Mouse (Mus musculus): Measurements from ENCODE around the gene Uhrf1. TPM values are rescaled to one million over a fixed set of nuclear protein-coding genes. Genes with fewer than 3 reads are reported as not detected.

Gene Uhrf1
- polyA plus RNA-seq, 1 experiment from 2014 or later: 234 TPM

DNA sequence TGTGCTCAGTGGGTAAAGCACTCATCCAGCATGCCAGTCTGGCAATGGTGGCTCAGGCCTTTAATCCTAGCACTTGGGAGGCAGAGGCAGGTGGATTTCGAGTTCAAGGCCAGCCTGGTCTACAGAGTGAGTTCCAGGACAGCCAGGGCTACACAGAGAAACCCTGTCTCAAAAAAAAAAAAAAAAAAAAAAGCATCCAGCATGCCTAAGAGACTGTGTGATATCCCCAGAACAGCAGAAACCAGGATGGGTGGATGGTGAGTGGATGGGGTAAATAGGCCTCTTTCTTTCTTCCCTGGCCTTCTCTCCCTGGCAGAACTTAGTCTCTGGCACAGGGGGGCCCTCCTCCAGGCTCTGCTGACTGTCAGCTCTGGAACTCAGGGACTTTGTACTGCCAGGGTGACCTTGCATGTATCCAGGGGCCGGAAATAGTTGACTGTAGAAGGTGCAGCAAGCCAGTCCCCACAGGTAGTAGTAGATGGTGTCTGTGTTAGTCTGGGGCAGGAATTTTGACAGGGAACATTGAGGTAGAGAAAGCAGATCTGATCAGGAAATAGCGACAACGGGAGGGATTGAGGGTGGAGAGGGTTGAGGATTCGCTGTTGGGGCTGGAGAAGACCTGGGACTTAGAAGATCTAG is 27.2 kb upstream of the Uhrf1 start:
- DNase-seq (ENCODE audit: low spot score): no peak

DNA sequence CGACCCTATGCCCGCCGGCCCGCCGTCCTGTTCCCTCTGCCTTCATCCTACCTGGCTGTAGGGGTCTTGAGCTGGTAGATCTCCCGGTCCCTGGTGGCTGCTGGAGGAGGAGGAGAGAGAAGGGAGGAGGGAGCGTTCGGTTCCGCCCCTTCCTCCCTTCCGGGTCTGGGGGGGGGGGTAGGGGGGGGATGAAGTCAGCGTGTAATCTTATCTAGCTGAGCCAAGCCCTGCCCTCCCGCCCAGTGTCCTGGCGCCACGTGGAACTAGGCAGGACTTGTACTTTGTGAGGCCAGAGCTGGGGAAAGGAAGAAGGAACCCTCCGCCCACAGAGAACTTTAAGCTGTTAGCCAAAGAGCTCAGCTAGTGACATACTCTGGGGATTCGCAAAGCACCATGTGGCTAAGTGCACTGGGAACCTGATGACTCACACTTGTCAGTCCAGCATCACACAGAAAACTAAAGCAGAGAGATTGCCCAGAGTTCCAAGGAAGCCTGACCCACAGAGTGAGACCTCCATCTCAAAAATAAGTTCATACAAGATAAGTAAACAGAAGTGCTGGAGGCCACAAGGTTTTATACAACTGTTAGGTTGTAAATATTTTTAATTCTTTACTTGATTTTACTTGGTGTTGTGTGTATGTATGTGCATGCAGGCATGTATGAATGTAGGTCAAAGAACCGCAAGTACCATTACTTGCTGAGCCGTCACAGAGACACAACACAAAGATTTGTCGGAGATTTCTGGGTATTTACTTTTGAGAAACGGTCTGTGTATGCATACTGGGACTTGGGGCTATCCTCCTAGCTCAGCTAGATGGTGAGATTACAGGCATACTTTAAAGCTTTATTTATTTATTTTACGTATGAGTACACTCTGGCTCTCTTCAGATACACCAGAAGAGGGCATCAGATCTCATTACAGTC is 26.2 kb upstream of the Uhrf1 start, which contains the start of gene Ticam1:
TSS of gene Ticam1 (minus strand) at position 144 of the 924 bp plus-strand sequence.
- peak; percentile 77 for DNase-seq (ENCODE audit: low spot score)

GRCm38 (mm10) chr17:56277567-56277893 is 25.6 kb upstream of the Uhrf1 start:
- no peak for DNase-seq (ENCODE audit: low spot score)

DNA sequence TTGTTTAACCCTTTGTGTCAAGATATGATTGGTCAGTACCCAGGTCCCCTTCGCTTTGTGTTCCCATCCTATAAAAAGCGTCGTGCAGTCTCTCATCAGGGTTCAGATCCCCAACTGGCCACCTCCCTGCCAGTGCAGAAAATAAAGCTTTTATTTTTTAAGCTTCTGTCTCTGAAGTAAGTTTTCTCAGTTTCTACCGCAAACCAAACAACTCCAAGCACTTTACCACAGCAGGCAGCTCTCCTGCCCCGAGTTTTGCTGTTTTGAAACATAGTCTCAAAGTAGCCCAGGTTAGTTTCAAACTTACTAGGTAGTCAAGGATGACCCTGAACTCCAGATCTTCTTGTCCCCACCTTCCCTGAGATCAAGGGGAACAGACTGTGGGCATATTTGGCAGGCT is 24.8 kb upstream of the Uhrf1 start:
- no peak for DNase-seq (ENCODE audit: low spot score)

- DNase-seq (ENCODE audit: low spot score): no peak
These were observed 23.5 kb upstream of the Uhrf1 start for GRCm38 (mm10) chr17:56279481-56280155.

- no peak for DNase-seq (ENCODE audit: low spot score)
These were observed 21.9 kb upstream of the Uhrf1 start for GRCm38 (mm10) chr17:56281193-56281592.

DNA sequence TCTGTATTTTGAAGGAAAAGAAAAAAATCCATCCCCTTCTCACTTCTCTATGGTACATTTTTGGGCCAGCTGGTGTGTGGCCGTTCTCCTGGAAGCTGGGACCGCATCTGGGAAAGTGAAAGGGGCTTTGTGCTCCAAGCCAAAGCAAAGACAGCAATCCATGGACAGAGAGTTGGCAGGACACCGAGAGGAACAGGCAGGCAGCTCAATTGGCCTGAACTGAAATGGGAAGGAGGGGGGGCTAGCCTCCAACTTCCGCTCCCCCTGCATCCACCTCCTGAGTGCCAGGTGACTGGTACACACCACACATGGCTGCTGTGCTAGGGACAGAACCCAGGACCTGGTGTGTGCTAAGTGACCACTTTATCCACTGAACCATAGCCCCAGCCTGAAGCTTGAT is 20.3 kb upstream of the Uhrf1 start:
- DNase-seq (ENCODE audit: low spot score): no peak

- no peak for DNase-seq (ENCODE audit: low spot score)
These were observed 19.8 kb upstream of the Uhrf1 start for GRCm38 (mm10) chr17:56283316-56283715.

- no peak for DNase-seq (ENCODE audit: low spot score)
These were observed 17.1 kb upstream of the Uhrf1 start for GRCm38 (mm10) chr17:56285995-56286394.

DNA sequence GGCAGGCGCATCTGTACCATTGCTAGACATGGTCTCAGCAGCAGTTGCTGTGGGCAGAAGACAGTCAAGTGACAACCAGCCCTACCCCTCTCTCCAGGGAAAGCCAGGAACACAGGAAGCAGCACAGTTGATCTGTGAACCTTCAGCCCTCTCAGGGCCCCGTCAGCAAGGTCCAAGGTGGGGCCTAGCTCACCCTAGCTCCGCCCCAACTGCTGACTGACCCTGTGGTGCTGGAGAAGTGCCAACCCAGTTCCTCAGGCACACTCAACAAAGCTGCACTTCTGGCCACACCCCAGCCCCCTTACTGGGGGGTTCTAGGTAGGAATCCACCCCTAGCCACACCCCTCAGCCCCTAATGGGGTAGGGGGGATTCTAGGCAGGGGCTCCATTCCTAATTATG is 15.3 kb upstream of the Uhrf1 start:
- DNase-seq (ENCODE audit: low spot score): no peak

- DNase-seq (ENCODE audit: low spot score): no peak
These were observed 14.3 kb upstream of the Uhrf1 start for GRCm38 (mm10) chr17:56288866-56289265.

GRCm38 (mm10) chr17:56289371-56290331 is 13.5 kb upstream of the Uhrf1 start:
- peak; percentile 52 for DNase-seq (ENCODE audit: low spot score)

GRCm38 (mm10) chr17:56290388-56291170 is 12.5 kb upstream of the Uhrf1 start:
- DNase-seq (ENCODE audit: low spot score): peak; percentile 93

DNA sequence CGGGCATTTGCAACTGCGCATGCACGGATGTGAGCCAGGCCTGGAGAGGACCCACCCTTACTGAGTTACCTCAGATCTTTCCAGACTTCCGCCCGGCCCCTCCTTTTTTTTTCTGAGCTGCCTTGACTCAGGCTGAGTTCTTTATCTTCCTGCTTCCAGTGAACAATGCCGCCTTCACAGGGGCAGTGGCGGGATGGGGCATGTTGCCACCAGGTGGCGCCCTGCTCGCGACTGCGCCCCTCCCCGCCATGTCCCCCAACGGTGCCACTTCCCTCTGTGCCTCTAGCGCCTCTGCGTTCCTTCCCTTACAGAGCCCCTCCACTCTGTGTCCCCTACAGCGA is 12.0 kb upstream of the Uhrf1 start:
- DNase-seq (ENCODE audit: low spot score): peak; percentile 96

DNA sequence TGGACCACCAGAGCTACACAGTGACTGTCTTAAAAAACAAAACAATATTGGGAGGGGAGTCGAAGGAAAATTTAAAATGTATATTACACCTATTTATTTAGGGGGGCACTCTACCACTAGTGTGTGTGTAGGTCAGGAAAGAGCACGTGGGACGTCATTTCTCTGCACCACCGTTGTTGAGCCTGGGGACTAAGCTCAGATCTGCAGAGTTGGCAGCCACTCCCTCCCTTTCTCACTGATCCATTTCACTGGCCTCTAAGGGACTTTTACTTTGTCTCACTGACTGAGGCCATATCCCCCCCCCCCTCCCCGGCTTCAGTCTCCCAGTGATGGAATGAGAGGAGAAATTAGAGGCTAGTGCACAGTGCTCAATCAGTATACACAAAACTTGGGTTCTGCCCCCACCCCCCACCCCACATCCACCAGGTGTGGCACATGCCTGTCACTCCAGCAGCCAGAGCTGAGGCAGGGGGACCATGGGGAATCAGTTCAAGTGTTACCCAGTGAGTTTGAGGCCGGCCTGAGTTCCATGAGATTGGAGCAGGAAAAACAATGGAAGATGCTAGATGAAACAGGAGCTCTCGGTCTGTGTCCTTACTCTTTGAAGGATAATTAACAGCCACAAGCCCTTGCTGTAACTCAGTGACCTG is 11.2 kb upstream of the Uhrf1 start:
- DNase-seq (ENCODE audit: low spot score): peak; percentile 48

DNA sequence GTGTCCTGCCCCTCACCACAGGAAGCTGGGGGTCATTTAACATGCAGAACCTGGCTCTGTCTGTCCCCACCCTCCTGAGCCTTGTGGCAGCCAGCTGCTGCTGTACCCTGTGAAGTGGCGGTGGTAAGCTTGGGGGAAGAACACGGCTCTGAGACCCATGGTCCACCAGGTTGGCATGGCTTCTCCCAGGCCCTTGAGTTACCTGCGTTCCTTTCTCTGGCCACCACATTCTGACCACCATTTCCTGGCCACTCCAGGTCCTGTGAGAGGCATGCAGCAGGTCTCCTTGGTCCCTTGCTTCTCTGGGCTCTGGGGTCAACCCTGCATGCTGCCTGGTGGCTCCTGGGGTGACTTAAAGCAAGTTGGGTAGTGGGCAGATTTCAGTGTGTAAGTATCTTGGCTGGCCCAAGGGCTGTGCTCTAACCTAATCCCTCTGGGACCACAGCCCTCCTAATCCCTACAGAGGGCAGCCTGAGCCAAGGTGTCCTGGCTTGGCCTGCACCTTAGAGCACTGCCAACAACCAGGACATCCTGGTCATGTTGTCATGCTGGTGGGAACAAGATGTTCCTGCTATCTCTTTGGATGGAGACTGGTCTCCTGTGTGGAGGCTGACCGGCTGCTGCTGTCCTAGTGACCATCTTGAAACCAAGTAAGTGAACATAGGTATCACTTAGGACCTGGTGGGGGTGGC is 10.4 kb upstream of the Uhrf1 start, which contains the start of gene Plin3:
TSS of gene Plin3 (minus strand) at position 343 of the 692 bp plus-strand sequence.
- no peak for DNase-seq (ENCODE audit: low spot score)

GRCm38 (mm10) chr17:56293291-56293690 is 9.8 kb upstream of the Uhrf1 start:
- peak; percentile 89 for DNase-seq (ENCODE audit: low spot score)

DNA sequence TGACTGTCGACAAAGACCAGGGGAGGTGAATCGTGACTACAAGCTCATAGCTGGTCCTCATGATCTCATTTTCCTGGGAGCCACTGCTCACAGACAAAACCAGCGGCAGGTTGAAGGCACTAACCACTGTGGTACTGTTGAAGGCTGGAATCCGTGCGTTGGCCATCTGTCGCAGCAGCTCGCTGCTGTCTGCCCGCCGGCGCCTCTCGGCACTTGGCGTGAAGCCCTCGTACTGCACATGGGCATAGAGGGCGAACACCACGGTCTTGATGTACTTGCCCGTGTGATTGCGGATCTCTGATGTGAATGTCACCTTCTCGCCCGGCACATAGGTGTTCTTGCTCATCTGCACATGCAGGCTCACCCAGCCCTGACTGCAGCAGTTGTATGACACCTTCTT is 8.9 kb upstream of the Uhrf1 start:
- DNase-seq (ENCODE audit: low spot score): no peak

- DNase-seq (ENCODE audit: low spot score): peak; percentile 62
These were observed 6.9 kb upstream of the Uhrf1 start for GRCm38 (mm10) chr17:56296201-56296600.

Measured in thymus, postnatal 0 days (tissue).